Mouse (Mus musculus): ENCODE results near the gene Slc16a11. TPM values are rescaled to one million over a fixed set of nuclear protein-coding genes. Genes with fewer than 3 reads are reported as not detected.

The Slc16a11 gene
- polyA plus RNA-seq, 1 experiment from 2014 or later = 1.2 TPM

GRCm38 (mm10) chr11:70220731-70221602, 8.4 kb downstream of the Slc16a11 start, which contains the start of gene Slc16a13:
Slc16a13 (minus strand) TSS chr11:70221064.
- Histone ChIP-seq H3K36me3 (replicated peaks) (peaks cover 23% of the 10 kb centered on the region), H3K27ac (peak within 1 kb of the TSS; percentile 90), H3K9me3 (no peaks in the 10 kb centered on the region), H3K27me3 (ENCODE audit: poor library complexity, severe bottlenecking) (peaks cover 79% of the 10 kb centered on the region), H3K4me3 (peak within 1 kb of the TSS; percentile 65), H3K4me1 (peaks cover 45% of the 10 kb centered on the region)
- peak; percentile 95 for DNase-seq (ENCODE audit: extremely low spot score, low spot score)
- under 1% methylated on average over 28 of the region's 28 CpGs for WGBS

- H3K27ac ChIP-seq = peak overlapping the region; percentile 90
- 10% methylated on average over 14 of the region's 14 CpGs for WGBS
- peak overlapping the region; percentile 65 for H3K4me3 ChIP-seq
- no peak for DNase-seq (ENCODE audit: extremely low spot score, low spot score)
- H3K27me3 ChIP-seq (ENCODE audit: poor library complexity, severe bottlenecking) = peaks cover 79% of the 10 kb centered on the region
- peaks cover 54% of the 10 kb centered on the region for H3K4me1 ChIP-seq
- H3K9me3 ChIP-seq = no peaks in the 10 kb centered on the region
- H3K36me3 ChIP-seq (replicated peaks) = peaks cover 19% of the 10 kb centered on the region
Measured at GRCm38 (mm10) chr11:70221603-70222500, 9.3 kb downstream of the Slc16a11 start.

DNA sequence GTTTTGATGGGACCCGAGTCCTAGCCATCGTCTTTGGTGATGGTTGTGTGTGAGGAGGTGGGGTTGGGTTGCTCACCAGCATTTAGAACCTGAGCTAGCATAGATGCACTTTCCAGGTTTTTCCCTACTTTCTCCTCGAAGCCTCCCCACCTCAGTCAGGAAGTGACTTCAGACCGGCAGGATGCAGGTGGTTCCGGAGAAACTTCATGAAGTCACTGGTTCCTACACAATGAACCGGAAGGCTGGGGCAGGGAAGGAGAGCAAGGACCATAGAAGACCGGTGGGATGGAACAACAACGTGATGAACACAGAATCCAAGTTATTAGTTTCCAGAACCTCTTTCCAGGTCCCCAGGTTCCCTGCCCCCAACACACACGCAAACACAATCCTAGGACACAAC, 11.2 kb downstream of the Slc16a11 start:
- peaks cover 79% of the 10 kb centered on the region for H3K27me3 ChIP-seq (ENCODE audit: poor library complexity, severe bottlenecking)
- 87% methylated on average over 9 of the region's 9 CpGs for WGBS

GRCm38 (mm10) chr11:70225798-70226601, 13.4 kb downstream of the Slc16a11 start:
- Histone ChIP-seq H3K36me3 (replicated peaks) (no peaks in the 10 kb centered on the region), H3K4me1 (peaks cover 63% of the 10 kb centered on the region), H3K9me3 (no peaks in the 10 kb centered on the region), H3K4me3 (peak overlapping the region; percentile 39), H3K27me3 (ENCODE audit: poor library complexity, severe bottlenecking) (peaks cover 87% of the 10 kb centered on the region), H3K27ac (peak overlapping the region; percentile 35; the same call in 1 of the 2 replicates)
- peak; percentile 23 for DNase-seq (ENCODE audit: extremely low spot score, low spot score)
- 17% methylated on average over 27 of the region's 27 CpGs for WGBS

More for the DNA sequence above, 11.2 kb downstream of the Slc16a11 start:
- Histone ChIP-seq H3K4me3 (no peak overlapping the region), H3K9me3 (no peaks in the 10 kb centered on the region), H3K36me3 (replicated peaks) (peaks cover under 1% of the 10 kb centered on the region; the same call in 1 of the 2 replicates), H3K4me1 (peaks cover 64% of the 10 kb centered on the region), H3K27ac (no peak overlapping the region)
- no peak for DNase-seq (ENCODE audit: extremely low spot score, low spot score)

DNA sequence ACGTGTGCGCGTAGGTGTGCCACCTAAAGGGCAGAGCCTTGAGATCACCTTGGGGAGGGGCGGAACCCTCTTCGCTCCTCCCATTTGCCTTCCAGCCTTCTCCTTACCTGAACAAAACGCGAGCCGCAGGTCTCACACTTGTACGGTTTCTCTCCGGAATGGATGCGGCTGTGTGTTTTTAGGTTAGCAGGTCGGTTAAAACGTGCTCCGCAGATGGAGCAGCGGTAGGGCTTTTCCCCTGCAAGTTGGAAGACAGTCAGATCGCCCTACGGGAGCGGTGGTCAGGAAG, 14.0 kb downstream of the Slc16a11 start:
- H3K4me1 ChIP-seq = peaks cover 57% of the 10 kb centered on the region
- peak overlapping the region; percentile 35; the same call in 1 of the 2 replicates for H3K27ac ChIP-seq
- WGBS = 3% methylated on average over 18 of the region's 18 CpGs
- peaks cover 92% of the 10 kb centered on the region for H3K27me3 ChIP-seq (ENCODE audit: poor library complexity, severe bottlenecking)
- peak overlapping the region; percentile 39 for H3K4me3 ChIP-seq
- H3K36me3 ChIP-seq (replicated peaks) = no peaks in the 10 kb centered on the region
- no peaks in the 10 kb centered on the region for H3K9me3 ChIP-seq
- no peak for DNase-seq (ENCODE audit: extremely low spot score, low spot score)

DNA sequence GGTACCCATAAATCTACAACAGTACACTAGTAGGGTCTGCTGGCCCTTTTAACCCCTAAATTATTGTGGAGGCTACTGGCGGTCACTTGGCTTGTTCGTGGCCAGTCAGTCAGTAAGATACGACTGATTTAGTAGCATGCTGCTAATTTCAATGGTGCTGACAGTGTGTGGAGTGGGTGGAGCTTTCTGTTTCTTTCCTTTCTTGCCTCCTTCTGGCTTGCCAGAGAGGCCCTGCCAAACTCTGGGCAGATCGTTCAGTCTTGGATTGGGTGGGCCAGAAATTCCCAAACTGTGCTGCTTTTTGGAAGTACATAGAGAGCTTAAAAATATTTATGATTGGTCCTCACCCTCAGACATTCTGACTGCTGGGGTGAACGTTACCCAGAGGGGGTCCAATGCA, 14.6 kb downstream of the Slc16a11 start:
- 43% methylated on average over 5 of the region's 5 CpGs for whole genome bisulfite sequencing
- Histone ChIP-seq H3K36me3 (replicated peaks) (no peaks in the 10 kb centered on the region), H3K4me3 (peak overlapping the region; percentile 39), H3K27me3 (ENCODE audit: poor library complexity, severe bottlenecking) (peaks cover 92% of the 10 kb centered on the region), H3K4me1 (peaks cover 54% of the 10 kb centered on the region), H3K27ac (no peak overlapping the region), H3K9me3 (no peaks in the 10 kb centered on the region)
- no peak for DNase-seq (ENCODE audit: extremely low spot score, low spot score)

DNA sequence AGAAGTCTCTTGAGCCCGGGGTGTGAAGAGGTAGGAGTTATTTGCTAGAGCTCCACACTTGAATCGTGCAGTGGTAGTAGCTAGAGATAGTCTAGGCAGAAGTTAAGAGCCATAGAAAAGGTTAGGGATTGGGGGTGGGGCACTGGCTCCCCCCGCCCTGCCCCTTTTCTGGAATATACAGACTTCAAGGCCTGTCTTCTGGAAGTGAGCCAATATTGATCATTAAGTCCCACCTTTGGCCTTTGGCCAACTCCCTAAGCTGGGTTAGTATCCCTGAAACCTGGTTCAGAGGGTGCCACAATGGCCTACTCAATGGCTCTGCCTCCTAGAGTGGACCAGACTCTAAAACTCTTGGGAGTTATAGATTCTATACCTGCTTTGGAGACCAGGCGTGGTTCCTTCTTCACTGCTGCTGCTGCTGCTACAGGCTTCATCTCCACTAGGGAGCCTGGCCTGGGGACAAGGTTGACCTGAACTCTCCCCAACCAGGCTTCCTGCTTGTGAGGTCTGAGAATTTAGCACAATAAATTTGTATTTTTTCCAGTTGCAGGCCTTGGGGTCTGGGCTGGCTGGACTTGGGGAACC, 15.2 kb downstream of the Slc16a11 start:
- Histone ChIP-seq H3K9me3 (no peaks in the 10 kb centered on the region), H3K27me3 (ENCODE audit: poor library complexity, severe bottlenecking) (peaks cover 89% of the 10 kb centered on the region), H3K27ac (no peak overlapping the region), H3K4me1 (peaks cover 56% of the 10 kb centered on the region), H3K4me3 (peak overlapping the region; percentile 39; the same call in 1 of the 2 replicates), H3K36me3 (replicated peaks) (no peaks in the 10 kb centered on the region)
- DNase-seq (ENCODE audit: extremely low spot score, low spot score) = no peak
- WGBS = 85% methylated on average over 4 of the region's 4 CpGs

GRCm38 (mm10) chr11:70228828-70229227, 16.3 kb downstream of the Slc16a11 start:
- WGBS = under 1% methylated on average over 19 of the region's 19 CpGs
- H3K36me3 ChIP-seq (replicated peaks) = peaks cover under 1% of the 10 kb centered on the region; the same call in 1 of the 2 replicates
- peaks cover 83% of the 10 kb centered on the region for H3K27me3 ChIP-seq (ENCODE audit: poor library complexity, severe bottlenecking)
- peak overlapping the region; percentile 39 for H3K4me3 ChIP-seq
- peaks cover 67% of the 10 kb centered on the region for H3K4me1 ChIP-seq
- DNase-seq (ENCODE audit: extremely low spot score, low spot score) = peak; percentile 81
- H3K27ac ChIP-seq = peak overlapping the region; percentile 74
- H3K9me3 ChIP-seq = no peaks in the 10 kb centered on the region

DNA sequence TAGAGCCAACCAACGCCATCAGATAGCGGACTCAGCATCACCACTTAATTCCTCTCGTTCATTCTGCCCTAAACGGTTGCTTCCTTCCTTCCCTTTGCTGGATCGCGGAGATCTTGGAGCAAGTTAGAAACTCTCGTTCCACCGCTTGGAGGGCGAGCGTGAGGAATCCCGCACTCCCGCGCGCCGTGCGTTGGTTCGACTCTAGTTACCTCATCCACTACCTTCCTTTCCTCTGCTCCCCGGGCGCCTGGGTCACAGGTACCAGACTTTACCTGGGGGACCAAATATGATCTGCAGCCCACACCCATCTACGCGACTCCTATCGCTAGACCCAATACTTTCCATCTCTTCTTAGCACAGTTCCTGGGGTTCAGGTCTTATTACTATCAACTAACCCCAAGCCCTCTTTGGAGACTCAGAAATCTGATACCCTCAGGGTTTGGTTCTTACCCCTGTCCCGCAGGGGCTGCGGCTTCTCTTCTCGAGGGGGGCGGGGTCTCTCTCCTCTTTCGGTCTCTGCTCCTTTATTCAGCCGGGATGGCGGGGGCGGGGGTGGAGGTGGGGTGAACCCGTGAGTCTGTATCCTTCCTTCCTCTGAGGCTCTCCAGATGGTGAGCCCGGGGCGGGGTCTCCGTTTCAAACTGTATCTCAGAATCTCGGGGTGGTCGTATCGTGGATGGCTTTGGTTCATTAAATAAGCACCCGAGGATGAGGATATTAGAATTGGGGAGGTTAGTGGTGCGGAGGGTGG, 16.9 kb downstream of the Slc16a11 start, which contains the start of gene Bcl6b:
Bcl6b (minus strand) TSS at position 539 of the 751 bp plus-strand sequence.
- no peak for DNase-seq (ENCODE audit: extremely low spot score, low spot score)
- 3% methylated on average over 39 of the region's 39 CpGs for WGBS
- Histone ChIP-seq H3K27ac (peak within 1 kb of the TSS; percentile 74), H3K27me3 (ENCODE audit: poor library complexity, severe bottlenecking) (peaks cover 77% of the 10 kb centered on the region), H3K9me3 (no peaks in the 10 kb centered on the region), H3K4me3 (peak within 1 kb of the TSS; percentile 39), H3K4me1 (peaks cover 73% of the 10 kb centered on the region), H3K36me3 (replicated peaks) (peaks cover 6% of the 10 kb centered on the region)

GRCm38 (mm10) chr11:70230239-70230727, 17.7 kb downstream of the Slc16a11 start:
- 2% methylated on average over 32 of the region's 32 CpGs for WGBS
- no peaks in the 10 kb centered on the region for H3K9me3 ChIP-seq
- peak; percentile 86 for DNase-seq (ENCODE audit: extremely low spot score, low spot score)
- peaks cover 15% of the 10 kb centered on the region for H3K36me3 ChIP-seq (replicated peaks)
- peak overlapping the region; percentile 74 for H3K27ac ChIP-seq
- peaks cover 69% of the 10 kb centered on the region for H3K27me3 ChIP-seq (ENCODE audit: poor library complexity, severe bottlenecking)
- H3K4me1 ChIP-seq = peaks cover 76% of the 10 kb centered on the region
- peak overlapping the region; percentile 39 for H3K4me3 ChIP-seq

GRCm38 (mm10) chr11:70232546-70232945, 20.0 kb downstream of the Slc16a11 start:
- WGBS = 8% methylated on average over 9 of the region's 10 CpGs
- H3K27ac ChIP-seq = peak overlapping the region; percentile 87
- peaks cover 75% of the 10 kb centered on the region for H3K4me1 ChIP-seq

More at GRCm38 (mm10) chr11:70232546-70232945, 20.0 kb downstream of the Slc16a11 start:
- Histone ChIP-seq H3K9me3 (no peaks in the 10 kb centered on the region), H3K4me3 (peak overlapping the region; percentile 50), H3K36me3 (replicated peaks) (peaks cover 25% of the 10 kb centered on the region), H3K27me3 (ENCODE audit: poor library complexity, severe bottlenecking) (peaks cover 46% of the 10 kb centered on the region)
- no peak for DNase-seq (ENCODE audit: extremely low spot score, low spot score)
